Mouse (Mus musculus) limb, embryonic 14.5 days (tissue): ENCODE results near the gene Borcs5. TPM values are rescaled to one million over a fixed set of nuclear protein-coding genes. Genes with fewer than 3 reads are reported as not detected.

Experiments used
- ATAC-seq: fragments of 200-750 bp; cut with Nextera tagmentation; 2 replicates; pipeline ENCODE4 v1.8.0; 2017; ENCODE audit warnings: low read depth, moderate number of reproducible peaks, moderate TSS enrichment; ENCODE audit not compliant: low FRiP score
- DNase-seq: peaks from one replicate; pipeline ENCODE4 v3.0.0-alpha.2; 2015; ENCODE audit warnings: low spot score
- H3K27ac ChIP-seq: fragments of 300-500 bp; sonication (generic); replicated peaks from 2 replicates; pipeline ENCODE4 v1.5.1; 2014; ENCODE audit warnings: low read depth, mild to moderate bottlenecking, low read length, moderate library complexity, mixed read lengths
- H3K27me3 ChIP-seq: fragments of 300-500 bp; sonication (generic); 2 replicates; pipeline ENCODE4 v1.6.1; 2014; ENCODE audit warnings: low read length, mixed read lengths; ENCODE audit not compliant: control insufficient read depth, insufficient read depth
- H3K36me3 ChIP-seq: fragments of 300-500 bp; sonication (generic); 2 replicates; pipeline ENCODE4 v1.6.1; 2014; ENCODE audit warnings: mild to moderate bottlenecking, low read length, moderate library complexity, mixed read lengths; ENCODE audit not compliant: control insufficient read depth, insufficient read depth
- H3K4me1 ChIP-seq: fragments of 300-500 bp; sonication (generic); 2 replicates; pipeline ENCODE4 v1.6.1; 2014; ENCODE audit warnings: antibody characterized with exemption, low read length, mixed read lengths; ENCODE audit not compliant: control insufficient read depth, insufficient read depth
- H3K4me2 ChIP-seq: fragments of 300-500 bp; sonication (generic); replicated peaks from 2 replicates; pipeline ENCODE4 v1.6.1; 2014; ENCODE audit warnings: low read depth, mild to moderate bottlenecking, low read length, moderate library complexity; ENCODE audit not compliant: severe bottlenecking
- H3K4me3 ChIP-seq: fragments of 300-500 bp; sonication (generic); replicated peaks from 2 replicates; pipeline ENCODE4 v1.5.1; 2014; ENCODE audit warnings: low read length
- H3K9ac ChIP-seq: fragments of 300-500 bp; sonication (generic); 2 replicates; pipeline ENCODE4 v1.6.1; 2014; ENCODE audit warnings: mild to moderate bottlenecking, low read depth, low read length, moderate library complexity; ENCODE audit not compliant: severe bottlenecking
- H3K9me3 ChIP-seq: fragments of 300-500 bp; sonication (generic); 2 replicates; pipeline ENCODE4 v1.6.1; 2016; ENCODE audit warnings: low read length; ENCODE audit not compliant: control insufficient read depth
- POLR2A ChIP-seq: fragments of 200-500 bp; IDR thresholded peaks from 2 replicates; pipeline ENCODE4 v1.8.0; 2012; ENCODE audit warnings: inconsistent platforms, mild to moderate bottlenecking, moderate library complexity, borderline replicate concordance; ENCODE audit not compliant: insufficient read depth, insufficient read length; ENCODE audit errors: extremely low read depth
- WGBS: fragments of 180-500 bp; shearing (Covaris S2); extraction: QIAGEN DNeasy Blood & Tissue Kit; methylation state at CpG from one replicate; pipeline ENCODE4 v1.1.7; 2014; 5-methylcytosine and 5-hydroxymethylcytosine counted together
- polyA plus RNA-seq, 2 experiments: library from polyadenylated mRNA; depleted of rRNA in 1 of 2; stranded (reverse) in 1 of 2; unstranded in 1 of 2; fragments of >200 nt; fragmentation: Nextera tagmentation in 1 of 2; extraction: Ambion mirVana in 1 of 2; gene quantifications; 2 replicates each; pipeline versions ENCODE4 v1.2.1 to v1.2.3; 2012 to 2014

The Borcs5 gene
- polyA plus RNA-seq, 2 experiments = 11.4 to 20.5 TPM

GRCm38 (mm10) chr6:134606949-134607746 is 32.2 kb upstream of the Borcs5 start:
- Histone ChIP-seq H3K9ac (no peak overlapping the region), H3K27me3 (no peaks in the 10 kb centered on the region), H3K27ac (peak overlapping the region; percentile 56), H3K36me3 (no peaks in the 10 kb centered on the region; the same call in 1 of the 2 replicates), H3K4me2 (no peak overlapping the region), H3K4me1 (peaks cover 10% of the 10 kb centered on the region; the same call in 1 of the 2 replicates), H3K4me3 (no peak overlapping the region), H3K9me3 (no peaks in the 10 kb centered on the region)
- no peak for TF ChIP-seq POLR2A
- ATAC-seq (peak; percentile 24; the same call in 1 of the 2 replicates), DNase-seq (peak; percentile 74)
- WGBS = 48% methylated on average over 9 of the region's 9 CpGs

DNA sequence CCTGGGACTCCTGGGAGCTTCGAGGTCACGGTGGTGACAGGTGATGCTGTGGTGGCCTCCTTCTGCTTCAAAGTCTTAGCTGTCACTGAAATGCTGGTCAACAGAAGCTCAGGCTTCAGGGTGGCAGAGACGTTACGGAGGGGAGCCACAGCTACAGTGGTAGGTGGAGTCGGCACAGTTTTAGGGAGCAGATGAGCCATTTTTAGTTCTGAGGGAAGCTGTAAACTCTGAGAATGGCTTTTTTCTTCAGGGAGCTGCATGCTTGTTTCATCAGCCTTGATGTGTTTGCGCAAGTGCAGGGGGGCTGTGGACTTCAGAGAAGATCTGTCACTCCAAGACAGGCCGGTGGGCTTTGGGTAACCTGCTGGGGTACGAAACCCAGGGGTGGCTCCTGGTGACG is 28.9 kb upstream of the Borcs5 start:
- no peak overlapping the region for H3K27ac ChIP-seq
- no peak overlapping the region for H3K4me2 ChIP-seq
- no peak overlapping the region for H3K9ac ChIP-seq
- ATAC-seq = no peak
- no peaks in the 10 kb centered on the region for H3K27me3 ChIP-seq
- H3K4me1 ChIP-seq = peaks cover 8% of the 10 kb centered on the region; the same call in 1 of the 2 replicates
- H3K9me3 ChIP-seq = no peaks in the 10 kb centered on the region
- no peaks in the 10 kb centered on the region for H3K36me3 ChIP-seq
- no peak for DNase-seq
- WGBS = 82% methylated on average over 9 of the region's 9 CpGs
- TF ChIP-seq POLR2A = no peak
- no peak overlapping the region for H3K4me3 ChIP-seq

DNA sequence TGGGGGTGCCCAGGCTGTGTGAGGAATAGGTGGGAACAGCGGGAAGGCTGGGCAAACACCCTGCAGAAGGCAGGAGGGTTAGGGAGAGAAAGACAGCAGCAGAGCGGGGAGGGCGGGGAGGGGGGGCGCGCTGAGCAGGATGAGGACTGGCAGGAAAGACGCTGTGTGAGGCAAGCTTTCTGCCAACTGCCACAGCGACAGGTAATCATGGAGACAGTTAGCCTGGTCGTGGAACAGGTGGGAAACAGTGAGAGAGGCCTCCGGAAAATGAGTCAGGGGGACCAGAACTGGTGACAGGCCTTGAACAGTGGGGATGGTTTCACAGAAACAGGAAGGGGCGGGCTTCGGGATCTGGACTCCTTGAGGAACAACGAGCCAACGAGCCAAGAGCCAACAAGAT is 27.4 kb upstream of the Borcs5 start:
- WGBS = 72% methylated on average over 13 of the region's 13 CpGs
- no peak overlapping the region for H3K9ac ChIP-seq
- no peak for ATAC-seq
- no peaks in the 10 kb centered on the region for H3K4me1 ChIP-seq
- no peak overlapping the region for H3K4me2 ChIP-seq
- H3K36me3 ChIP-seq = no peaks in the 10 kb centered on the region
- no peak overlapping the region for H3K27ac ChIP-seq
- no peak for TF ChIP-seq POLR2A
- no peaks in the 10 kb centered on the region for H3K9me3 ChIP-seq
- H3K27me3 ChIP-seq = no peaks in the 10 kb centered on the region
- DNase-seq = no peak
- no peak overlapping the region for H3K4me3 ChIP-seq

DNA sequence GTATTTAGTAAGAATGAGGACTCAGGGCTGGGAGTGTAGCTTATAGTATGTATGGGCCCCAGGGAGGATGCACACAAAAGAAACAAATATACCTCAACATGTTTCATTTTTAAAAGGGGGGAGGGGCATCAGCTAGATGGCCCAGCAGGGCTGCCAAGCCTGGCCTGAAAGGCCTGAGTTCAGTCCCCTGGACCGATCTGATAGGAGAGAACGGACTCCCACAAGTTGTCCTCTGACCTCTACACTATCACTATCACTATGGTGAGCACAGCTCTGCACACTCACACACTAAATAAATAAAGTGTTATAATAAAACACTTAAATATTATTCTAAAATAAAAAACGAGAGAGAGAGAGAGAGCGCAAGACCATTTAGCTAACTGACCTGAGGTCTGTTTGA is 25.0 kb upstream of the Borcs5 start:
- no peak overlapping the region for H3K4me2 ChIP-seq
- DNase-seq (no peak), ATAC-seq (peak; percentile 23; the same call in 1 of the 2 replicates)
- no peaks in the 10 kb centered on the region for H3K4me1 ChIP-seq
- no peak overlapping the region for H3K27ac ChIP-seq
- no peaks in the 10 kb centered on the region for H3K36me3 ChIP-seq
- no peak overlapping the region for H3K9ac ChIP-seq
- WGBS = 79% methylated on average over 4 of the region's 4 CpGs
- H3K9me3 ChIP-seq = no peaks in the 10 kb centered on the region
- no peaks in the 10 kb centered on the region for H3K27me3 ChIP-seq
- no peak overlapping the region for H3K4me3 ChIP-seq
- TF ChIP-seq POLR2A = no peak

- Histone ChIP-seq H3K4me3 (no peak overlapping the region), H3K27me3 (no peaks in the 10 kb centered on the region), H3K4me2 (0 out of 2 replicates have a peak overlapping the region, but pooled peaks have one; percentile 15), H3K36me3 (no peaks in the 10 kb centered on the region), H3K9me3 (no peaks in the 10 kb centered on the region), H3K27ac (no peak overlapping the region), H3K9ac (no peak overlapping the region), H3K4me1 (no peaks in the 10 kb centered on the region)
- ATAC-seq (peak; percentile 49; the same call in 1 of the 2 replicates), DNase-seq (peak; percentile 90)
- no peak for TF ChIP-seq POLR2A
- WGBS = 14% methylated on average over 16 of the region's 16 CpGs
Measured at GRCm38 (mm10) chr6:134614723-134615648, 24.3 kb upstream of the Borcs5 start.
